Mouse (Mus musculus) C2C12 (cell line): ENCODE measurements around the gene Olig1.

Source experiments
- CEBPB ChIP-seq: IDR thresholded peaks from one replicate; pipeline ENCODE4 v1.6.1; 2011; ENCODE audit warnings: low read depth, mild to moderate bottlenecking, control low read depth, moderate library complexity
- CTCF ChIP-seq: IDR thresholded peaks from one replicate; pipeline ENCODE4 v1.5.1; 2011; ENCODE audit not compliant: control insufficient read depth, insufficient read depth, insufficient read length
- FOSL1 ChIP-seq: IDR thresholded peaks from one replicate; pipeline ENCODE4 v1.8.0; 2011; ENCODE audit warnings: mild to moderate bottlenecking, low read length; ENCODE audit not compliant: poor library complexity, insufficient read depth, severe bottlenecking
- MAX ChIP-seq: IDR thresholded peaks from one replicate; pipeline ENCODE4 v1.6.1; 2011; ENCODE audit warnings: mild to moderate bottlenecking, control low read depth
- USF1 ChIP-seq: IDR thresholded peaks from one replicate; pipeline ENCODE4 v1.6.1; 2011; ENCODE audit warnings: low read depth, mild to moderate bottlenecking, control low read depth, moderate library complexity

- TF ChIP-seq CTCF (no peak), CEBPB (no peak), USF1 (no peak), FOSL1 (no peak), MAX (no peak)
Observed at GRCm38 (mm10) chr16:91246292-91246691, 23.3 kb upstream of the Olig1 start.
